Mouse (Mus musculus) G1E (cell line): ENCODE measurements around the gene Tppp.

Source experiments
- CTCF ChIP-seq: IDR thresholded peaks from 2 replicates; pipeline ENCODE4 v1.5.1; 2012; ENCODE audit warnings: low read depth, low read length, inconsistent platforms, mixed read lengths
- GATA1 ChIP-seq: IDR thresholded peaks from 2 replicates; pipeline ENCODE4 v1.6.1; 2012; ENCODE audit warnings: borderline replicate concordance, low read length, inconsistent platforms, mixed read lengths
- GATA2 ChIP-seq: IDR thresholded peaks from 2 replicates; pipeline ENCODE4 v1.6.1; 2012; ENCODE audit warnings: low read depth, low read length, inconsistent platforms, borderline replicate concordance
- POLR2AphosphoS5 ChIP-seq: IDR thresholded peaks from 2 replicates; pipeline ENCODE4 v1.6.1; 2012; ENCODE audit warnings: low read depth, low read length, inconsistent platforms; ENCODE audit not compliant: insufficient replicate concordance
- TAL1 ChIP-seq: conservative IDR thresholded peaks from 2 replicates; pipeline ENCODE4 v1.6.1; 2012; ENCODE audit warnings: low read depth, low read length, inconsistent platforms, mixed read lengths

- TF ChIP-seq CTCF (no peak), TAL1 (no peak), GATA1 (no peak), POLR2AphosphoS5 (no peak), GATA2 (no peak)
Observed at GRCm38 (mm10) chr13:74010678-74011077, 1.5 kb downstream of the Tppp start.
